Mouse (Mus musculus): ENCODE data around the gene Dhx16. TPM values are rescaled to one million over a fixed set of nuclear protein-coding genes. Genes with fewer than 3 reads are reported as not detected.

Gene Dhx16
- total RNA-seq, 4 experiments from 2014 or later: 13.5 to 16.8 (median 16.0) TPM

DNA sequence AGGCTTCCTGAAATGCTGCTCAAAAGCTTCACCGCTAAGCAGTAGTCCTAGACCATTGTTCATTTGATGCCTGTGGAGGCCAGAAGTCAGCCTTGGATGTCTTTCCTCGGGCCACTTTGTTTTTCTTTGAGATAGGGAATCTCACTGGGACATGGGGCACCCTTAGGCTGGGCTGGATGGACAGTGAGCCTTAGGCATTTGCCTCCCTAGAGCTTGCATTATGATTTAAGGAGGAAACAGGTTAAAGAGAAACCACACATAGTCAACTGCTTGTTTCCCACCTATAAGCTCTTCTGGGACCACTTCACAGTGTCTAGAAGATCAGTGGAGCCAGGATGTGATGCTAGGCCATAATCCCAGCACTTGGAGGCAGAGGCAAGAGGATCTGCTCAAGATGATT is 19.8 kb upstream of the Dhx16 start:
- DNase-seq (ENCODE audit: low spot score in 2 of 2): no peak

DNA sequence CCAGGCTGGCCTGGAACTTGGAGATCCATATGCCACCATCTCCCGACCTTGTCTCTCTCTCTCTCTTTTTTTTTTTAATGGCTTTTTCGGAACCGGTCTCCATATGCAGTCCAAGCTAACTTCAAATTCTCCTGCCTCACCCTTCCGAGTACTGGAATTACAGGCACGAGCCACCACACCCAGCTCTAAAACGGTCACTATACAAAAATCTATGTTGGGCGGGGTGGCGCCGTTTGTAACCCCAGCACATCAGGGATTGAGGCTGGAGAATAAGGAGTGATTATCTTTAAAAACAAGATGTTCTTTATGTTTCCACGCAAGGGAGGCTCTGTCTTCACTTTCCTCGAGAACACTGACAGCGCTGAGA is 18.8 kb upstream of the Dhx16 start:
- no peak for DNase-seq (ENCODE audit: low spot score in 2 of 2)

DNA sequence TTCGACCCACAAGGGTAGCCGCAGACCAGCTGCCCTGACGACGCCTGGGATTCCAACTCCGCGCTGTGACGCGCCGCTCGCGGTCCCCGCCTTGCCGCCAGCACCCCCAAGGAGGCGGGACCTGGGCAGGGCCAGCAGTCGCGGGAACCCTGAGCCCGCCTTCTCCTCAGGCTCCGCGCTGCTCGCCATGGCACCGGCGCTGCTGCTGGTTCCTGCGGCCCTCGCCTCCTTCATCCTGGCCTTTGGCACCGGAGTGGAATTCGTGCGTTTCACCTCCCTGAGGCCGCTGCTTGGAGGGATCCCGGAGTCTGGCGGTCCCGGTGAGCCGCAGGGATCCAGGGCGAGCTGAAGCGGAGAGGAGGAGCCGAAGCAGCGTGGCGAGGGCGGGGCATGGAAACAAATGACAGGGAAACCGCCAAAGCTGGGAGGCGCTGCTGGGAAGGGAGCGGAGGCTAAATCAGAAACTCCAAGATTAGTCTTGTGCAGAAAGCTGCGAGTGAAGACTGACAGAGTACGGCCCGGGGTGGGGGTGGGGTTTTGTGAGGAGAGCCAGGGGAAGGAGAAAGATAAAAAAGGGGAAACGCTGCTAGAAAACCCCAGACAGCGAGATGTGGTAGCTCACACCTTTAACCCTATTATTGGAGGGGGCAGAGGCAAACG is 18.3 kb upstream of the Dhx16 start, which contains the start of gene Nrm:
Gene Nrm (plus strand): TSS at position 121 of the 660 bp plus-strand sequence.
- DNase-seq (ENCODE audit: low spot score in 2 of 2): peak; percentile 78 to 83

DNA sequence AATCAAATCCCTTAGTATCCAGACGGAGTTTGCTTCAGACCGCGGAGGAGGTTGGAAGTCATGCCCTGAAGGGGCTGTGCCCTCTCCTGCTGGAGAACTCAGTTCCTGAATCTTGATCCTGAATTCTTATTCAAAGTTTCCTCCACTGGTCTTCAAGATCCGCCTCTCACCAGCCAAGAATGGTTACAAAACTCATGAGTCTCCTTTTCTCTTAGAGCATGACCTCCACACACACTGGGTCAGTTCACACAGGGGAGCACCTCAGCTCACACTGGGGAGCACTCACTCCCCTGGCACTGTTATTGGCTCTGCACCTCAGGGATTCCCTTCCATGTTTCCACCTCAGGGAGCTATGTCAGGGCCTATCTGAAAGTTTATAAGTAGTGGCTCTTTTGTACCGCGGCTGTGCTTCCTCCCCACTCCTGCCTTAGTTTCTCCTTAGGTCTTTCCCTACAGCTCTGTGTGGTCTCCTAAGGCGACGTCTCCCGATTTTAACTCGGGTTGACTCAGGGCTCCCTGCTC is 14.7 kb upstream of the Dhx16 start:
- no peak for DNase-seq (ENCODE audit: low spot score in 2 of 2)

DNA sequence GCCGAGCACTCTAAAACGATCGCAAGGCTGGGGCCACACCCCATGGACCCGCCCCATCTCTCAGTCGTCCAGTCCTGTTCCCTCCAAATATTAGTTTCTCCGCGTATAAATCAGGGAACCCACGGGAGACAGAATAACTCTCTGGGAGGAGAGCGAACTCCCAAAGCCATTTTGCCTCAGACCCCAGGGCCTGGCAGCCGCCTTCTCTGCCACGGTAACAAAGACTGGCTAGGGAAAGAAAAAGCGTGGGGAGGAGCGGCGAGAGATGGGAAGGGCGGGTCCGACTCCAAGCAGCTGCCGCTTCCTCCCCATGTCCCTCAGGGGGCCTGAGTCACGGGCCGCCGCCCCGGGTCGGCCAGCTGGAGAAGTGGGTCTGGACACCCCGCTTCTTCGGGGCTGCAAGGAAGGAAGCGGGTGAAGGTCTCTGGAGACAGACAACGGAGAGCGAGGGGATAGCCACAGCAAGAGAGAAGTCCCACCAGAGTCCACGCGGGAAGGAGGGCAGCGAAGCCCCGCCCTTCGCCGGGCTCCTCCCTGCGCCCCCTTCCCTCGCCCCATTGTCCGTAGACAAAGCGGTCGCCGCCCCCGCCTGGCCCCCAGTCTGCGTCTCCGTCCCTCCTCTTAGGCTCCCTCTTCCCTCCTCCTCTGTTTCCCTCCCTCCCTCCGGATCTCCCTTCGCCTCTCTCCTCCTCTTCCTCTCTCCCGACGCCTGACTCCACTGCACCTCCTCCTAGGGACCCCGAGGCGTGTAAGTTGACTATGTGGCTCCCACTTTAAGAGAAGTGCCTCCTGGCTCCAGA is 13.9 kb upstream of the Dhx16 start, which contains the start of gene Ppp1r18:
Gene Ppp1r18 (plus strand): TSS at position 113 of the 800 bp plus-strand sequence.
- peak; percentile 53 to 67 for DNase-seq (ENCODE audit: low spot score in 2 of 2)

DNA sequence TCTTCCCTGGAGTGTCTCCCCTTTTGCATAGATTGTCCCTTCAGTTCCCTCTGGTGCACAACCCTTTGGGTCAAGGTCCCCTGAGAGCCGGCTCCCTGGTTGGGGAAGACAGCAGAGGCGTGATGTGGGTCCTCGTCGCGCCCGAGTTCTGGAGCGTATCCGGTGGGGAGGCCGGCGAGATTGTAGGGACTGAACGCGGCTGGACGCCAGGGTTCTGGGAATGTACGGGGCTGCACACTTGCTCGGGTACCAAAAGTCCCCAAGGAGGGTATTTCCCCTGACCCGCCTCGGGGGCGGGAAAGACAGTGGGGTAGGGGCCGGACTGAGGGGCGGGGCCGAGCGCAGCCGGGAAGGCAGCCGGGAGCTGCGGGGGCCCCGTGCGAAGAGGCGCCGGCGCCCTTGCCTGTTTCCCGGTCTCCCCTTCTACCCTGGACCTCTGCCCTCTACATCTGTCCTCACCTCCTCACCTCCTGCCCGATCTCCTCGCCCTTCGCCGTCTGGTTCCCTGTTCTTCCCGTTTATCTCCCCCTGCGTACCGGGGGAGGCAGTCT is 13.3 kb upstream of the Dhx16 start:
- peak in 1 of 2 experiments; percentile 68 for DNase-seq (ENCODE audit: low spot score in 2 of 2)

DNA sequence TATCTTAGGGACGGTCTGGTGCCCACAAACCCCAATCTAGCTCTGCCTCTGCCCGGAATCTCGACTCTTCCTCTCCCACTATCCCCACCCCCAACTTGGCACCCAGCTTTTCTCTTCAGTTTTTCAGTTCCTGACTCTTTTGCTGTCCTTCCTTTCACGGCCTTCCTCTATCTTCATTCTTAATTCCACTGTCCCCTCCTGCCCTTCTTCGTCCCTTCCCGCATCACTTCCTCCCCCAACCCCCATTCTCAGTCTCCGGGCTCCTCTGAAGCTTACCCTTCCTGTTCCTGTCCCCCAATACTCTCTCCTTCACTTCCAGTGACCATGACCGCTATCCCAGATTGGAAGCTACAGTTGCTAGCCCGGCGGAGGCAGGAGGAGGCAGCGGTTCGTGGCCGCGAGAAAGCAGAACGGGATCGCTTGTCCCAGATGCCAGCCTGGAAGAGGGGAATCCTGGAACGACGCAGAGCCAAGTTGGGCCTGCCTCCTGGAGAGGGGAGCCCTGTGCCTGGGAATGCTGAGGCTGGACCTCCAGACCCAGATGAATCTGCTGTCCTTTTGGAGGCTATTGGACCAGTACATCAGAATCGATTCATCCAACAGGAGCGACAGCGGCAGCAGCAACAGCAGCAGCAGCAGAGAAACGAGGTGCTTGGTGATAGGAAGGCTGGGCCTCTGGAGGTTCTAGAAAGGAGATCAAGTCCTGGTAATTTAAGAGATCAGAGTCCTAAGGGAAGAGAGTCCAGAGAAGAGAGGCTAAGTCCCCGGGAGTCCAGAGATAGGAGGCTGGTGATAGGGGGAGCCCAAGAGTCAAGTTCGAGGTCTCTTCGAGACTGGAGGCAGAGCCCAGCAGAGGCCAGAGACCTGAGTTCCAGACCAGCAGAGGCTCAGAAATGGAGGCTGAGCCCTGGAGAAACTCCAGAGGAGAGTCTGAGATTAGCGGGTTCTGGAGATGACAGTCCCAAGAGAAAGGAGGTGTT is 12.4 kb upstream of the Dhx16 start:
- DNase-seq (ENCODE audit: low spot score in 2 of 2): no peak

DNA sequence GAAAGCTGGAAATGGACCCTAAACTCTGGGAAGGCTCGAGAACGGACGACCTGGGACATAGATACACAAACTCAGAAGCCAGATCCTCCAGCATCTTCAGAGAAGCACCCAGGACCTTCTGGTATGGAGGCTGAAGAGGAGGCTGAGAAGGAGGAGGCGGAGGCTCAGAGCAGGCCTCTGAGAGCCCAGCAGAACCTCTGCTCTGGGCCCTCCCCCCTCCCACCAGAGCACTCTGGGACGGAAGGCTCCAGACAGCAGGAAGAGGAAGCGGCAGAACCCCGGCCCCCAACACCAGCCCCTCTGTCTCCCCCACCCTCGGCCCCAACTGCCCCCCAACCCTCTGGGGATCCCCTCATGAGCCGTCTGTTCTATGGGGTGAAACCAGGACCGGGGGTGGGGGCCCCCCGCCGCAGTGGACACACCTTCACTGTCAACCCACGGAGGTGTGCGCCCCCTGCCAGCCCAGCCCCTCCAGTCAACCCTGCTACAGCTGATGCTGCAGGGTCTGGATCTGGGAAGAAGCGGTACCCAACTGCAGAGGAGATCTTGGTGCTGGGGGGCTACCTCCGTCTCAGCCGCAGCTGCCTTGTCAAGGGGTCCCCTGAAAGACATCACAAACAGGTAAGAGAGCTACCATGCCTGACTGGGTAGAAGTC is 11.3 kb upstream of the Dhx16 start:
- no peak for DNase-seq (ENCODE audit: low spot score in 2 of 2)

DNA sequence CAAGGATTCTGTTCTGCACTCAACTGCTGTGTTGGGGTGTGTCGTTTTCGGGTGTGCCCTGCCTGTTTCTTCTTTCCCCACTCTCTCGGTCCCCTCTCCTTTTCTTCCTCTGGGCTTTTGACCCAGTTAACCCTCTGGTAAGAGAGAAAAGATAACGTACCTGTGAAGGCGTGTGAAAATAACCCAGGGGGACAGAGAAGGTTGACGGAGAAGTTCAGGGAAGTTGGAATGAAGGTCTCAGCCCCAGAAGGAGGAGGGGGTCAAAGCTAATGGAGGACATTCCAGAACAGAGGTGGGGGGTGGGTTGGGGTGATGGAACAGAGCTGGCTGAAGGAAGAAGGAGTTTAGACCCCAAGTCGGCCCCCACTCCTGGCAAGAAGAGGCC is 10.7 kb upstream of the Dhx16 start:
- DNase-seq (ENCODE audit: low spot score in 2 of 2): no peak

GRCm38 (mm10) chr17:35869346-35870067 is 10.1 kb upstream of the Dhx16 start:
- no peak for DNase-seq (ENCODE audit: low spot score in 2 of 2)

DNA sequence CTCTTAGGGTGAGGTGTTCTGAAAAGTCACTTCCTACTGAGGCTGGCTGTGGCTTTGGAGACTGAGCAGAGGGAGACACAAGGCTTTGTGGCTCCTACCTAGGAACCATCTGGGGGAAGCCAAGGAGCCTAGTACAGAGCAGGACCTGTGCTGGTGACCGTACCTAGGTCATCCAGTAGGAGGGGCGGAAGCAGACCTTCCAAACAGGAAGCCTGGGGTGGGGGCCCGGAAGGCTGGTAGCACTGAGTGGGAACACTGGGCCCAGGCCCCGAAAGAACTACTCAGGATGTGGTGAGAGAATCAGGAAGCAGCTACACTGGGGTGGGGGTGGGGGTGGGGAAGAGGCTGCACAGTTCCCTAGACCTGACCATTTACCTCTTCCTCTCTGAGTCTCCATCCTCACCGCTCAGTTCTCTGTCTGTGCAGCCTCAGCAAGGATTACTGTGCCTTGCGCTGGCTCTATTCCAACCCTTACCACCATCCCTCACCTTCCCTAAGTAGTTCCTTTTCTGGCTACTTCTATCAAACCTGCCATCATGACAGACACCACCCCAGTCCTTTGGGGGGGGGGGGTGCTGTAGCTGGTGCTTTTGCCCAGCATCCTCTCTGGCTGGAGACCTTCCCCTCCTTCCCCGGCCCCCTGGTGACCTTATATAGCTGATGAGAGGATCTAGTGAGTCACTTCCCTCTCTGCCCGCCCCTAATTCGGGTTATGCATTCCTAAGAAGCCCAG is 9.3 kb upstream of the Dhx16 start:
- DNase-seq (ENCODE audit: low spot score in 2 of 2): no peak

DNA sequence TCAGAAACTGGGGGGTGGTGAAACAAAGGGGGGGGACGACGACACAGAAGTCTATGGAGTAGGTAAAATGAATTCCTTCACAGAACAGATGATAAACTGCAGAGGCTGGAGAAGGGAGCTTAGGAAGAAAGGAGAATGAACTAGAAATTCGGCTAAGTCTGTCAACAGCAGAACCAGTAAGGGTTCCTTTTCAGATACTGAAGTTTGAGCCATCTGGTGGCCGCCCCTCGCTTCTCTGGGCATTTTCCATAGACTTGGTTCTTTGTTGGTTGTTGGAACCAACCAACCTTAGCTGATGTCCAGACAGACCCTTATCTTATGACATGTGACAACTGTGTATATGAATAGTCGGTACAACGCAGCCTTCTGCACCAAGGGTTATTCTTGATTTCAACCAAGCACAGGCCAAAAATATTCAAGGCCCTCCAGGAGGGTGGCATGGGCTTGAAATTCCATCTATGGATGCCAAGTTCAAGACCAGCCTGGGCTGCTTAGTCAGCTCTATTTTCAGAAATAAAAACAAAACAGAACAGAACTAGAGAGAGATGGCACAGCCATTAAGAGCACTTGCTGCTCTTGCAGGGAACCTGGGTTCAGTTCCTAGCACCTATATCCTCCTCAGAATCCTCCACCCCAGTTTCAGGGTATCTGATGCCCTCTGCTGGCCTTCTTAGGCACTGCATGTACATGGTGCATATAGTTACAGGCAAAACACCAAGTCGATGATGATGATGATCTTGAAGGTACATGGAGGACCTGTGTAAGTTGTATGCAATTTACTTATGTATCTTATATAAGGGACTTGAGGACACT is 8.5 kb upstream of the Dhx16 start:
- DNase-seq (ENCODE audit: low spot score in 2 of 2): no peak

DNA sequence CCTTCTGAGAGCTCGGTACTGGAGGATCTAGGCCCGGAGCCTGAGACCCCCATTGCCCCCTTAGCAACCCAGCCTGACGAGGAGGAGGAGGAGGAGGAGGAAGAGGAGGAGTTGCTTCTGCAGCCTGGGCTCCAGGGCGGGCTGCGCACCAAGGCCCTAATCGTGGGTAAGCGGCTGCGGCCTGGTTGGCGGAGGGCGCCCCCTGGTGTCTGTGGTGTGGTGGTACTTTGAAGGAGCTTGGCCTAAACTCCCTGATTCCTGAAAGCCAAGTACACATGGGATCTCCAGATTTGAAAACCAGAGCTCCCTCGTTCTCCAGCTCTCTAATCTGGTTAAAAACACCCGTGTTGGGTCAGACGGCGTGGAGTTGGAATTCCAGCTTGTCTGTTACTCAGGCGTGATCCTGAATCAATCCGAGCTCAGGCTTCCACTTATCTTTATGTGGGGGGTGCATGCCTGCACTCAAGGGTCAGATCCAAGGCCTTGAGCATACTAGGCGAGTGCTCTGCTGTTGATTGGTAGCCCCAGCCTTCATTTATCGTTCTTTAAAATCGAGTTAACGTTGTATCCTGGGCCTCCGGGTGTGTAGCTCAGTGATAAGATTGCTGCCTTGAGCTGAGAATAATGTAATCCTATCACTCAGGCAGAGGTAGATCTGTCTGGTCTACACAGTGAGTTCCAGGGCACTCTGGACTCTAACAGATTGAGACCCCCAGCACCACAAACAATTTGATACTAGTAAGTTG is 5.7 kb upstream of the Dhx16 start:
- DNase-seq (ENCODE audit: low spot score in 2 of 2): peak; percentile 71 to 80

DNA sequence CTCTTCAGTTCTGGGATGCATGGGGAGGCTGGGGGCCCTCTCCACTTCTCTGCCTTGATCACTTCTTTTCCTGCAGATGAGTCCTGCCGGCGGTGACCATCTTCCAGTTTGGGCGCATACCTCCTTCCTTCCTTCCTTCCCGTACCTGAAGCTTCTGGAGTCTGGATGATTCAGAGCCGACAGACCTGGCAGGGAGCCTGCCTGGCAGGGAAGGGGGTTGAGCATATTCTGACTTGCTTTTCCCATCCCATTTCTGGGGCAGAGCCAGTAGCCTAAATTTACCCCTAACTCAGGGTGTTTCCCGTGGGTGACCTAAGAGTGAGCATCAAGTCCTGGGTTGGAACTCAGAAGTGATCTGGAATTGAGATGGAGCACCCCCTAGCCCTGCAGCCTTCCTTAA is 4.9 kb upstream of the Dhx16 start:
- no peak for DNase-seq (ENCODE audit: low spot score in 2 of 2)

GRCm38 (mm10) chr17:35882924-35883323 is 3.3 kb downstream of the Dhx16 start:
- DNase-seq (ENCODE audit: low spot score in 2 of 2): no peak

GRCm38 (mm10) chr17:35883777-35884176 is 4.2 kb downstream of the Dhx16 start:
- no peak for DNase-seq (ENCODE audit: low spot score in 2 of 2)

DNA sequence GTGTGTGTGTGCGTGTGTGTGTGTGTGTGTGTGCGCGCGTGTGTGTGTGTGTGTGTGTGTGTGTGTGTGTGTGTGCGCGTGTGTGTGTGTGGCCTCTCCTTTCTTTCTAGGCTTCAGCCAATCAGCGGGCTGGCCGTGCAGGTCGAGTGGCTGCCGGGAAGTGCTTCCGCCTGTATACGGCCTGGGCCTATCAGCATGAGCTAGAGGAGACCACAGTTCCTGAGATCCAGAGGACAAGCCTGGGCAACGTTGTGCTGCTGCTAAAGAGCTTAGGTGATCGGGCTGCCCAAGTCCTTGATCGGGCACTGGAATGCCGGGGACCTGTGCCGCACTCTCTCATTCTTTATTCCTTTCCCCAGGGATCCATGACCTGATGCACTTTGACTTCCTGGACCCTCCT is 8.1 kb downstream of the Dhx16 start:
- DNase-seq (ENCODE audit: low spot score in 2 of 2): no peak

Measured in gastrocnemius, adult 8-10 months (tissue).